Mouse (Mus musculus): ENCODE results near the gene Gpn3. TPM values are rescaled to one million over a fixed set of nuclear protein-coding genes. Genes with fewer than 3 reads are reported as not detected.

Gpn3 gene
- total RNA-seq (2023), result 31.1 to 40.6 TPM (median 36.3 TPM) in 4 replicates

GRCm38 (mm10) chr5:122371591-122372191, at the start of gene Gpn3:
TSS of gene Gpn3 (plus strand) at chr5:122371876.

DNA sequence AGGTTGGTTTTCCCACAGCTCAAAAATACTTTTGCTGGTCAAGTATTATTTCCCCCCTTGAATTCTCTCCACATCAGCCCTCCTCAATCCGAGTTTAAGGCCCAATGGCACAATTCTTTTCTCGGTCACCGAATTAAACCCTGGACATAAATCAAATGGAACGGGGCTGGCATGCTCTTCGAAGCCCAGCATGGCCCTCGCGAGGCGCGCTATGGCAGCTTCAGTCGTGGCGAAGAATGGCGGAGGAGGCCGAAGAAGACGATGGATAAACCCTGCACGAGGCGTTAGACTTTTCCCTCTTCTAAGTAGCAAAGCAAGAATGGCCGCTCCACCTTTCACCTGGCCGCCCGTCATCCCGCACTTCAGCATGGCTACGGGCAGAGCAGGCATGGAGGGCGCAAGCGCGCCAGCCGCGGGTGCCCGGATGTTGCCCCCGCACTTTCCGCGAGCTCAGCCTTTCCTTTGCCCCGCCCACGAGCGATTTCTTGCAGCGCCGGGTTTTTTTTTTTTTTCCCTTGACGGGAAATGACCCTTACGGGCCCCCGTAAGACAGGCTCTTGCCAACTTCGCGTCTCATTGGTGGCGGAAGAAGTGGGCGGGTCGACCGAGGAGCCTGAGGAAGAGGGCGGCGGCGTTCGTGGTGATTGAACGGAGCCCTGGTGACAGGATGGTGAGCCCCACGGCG, 17.7 kb upstream of the Gpn3 start, which contains the start of the genes Rad9b and Vps29:
Rad9b (minus strand) TSS at position 427 of the 685 bp plus-strand sequence.
Vps29 (plus strand) TSS at position 563 of the 685 bp plus-strand sequence.

GRCm38 (mm10) chr5:122372192-122372769, 605 bp downstream of the Gpn3 start, which contains the start of gene Fam216a:
TSS of gene Fam216a (minus strand) at chr5:122372364.

GRCm38 (mm10) chr5:122391786-122392180, 20.1 kb downstream of the Gpn3 start, which contains the start of gene Arpc3:
TSS of gene Arpc3 (plus strand) at chr5:122391878.

GRCm38 (mm10) chr5:122421271-122422068, 49.8 kb downstream of the Gpn3 start, which contains the start of gene Anapc7:
TSS of gene Anapc7 (plus strand) at chr5:122421693.

Other genes with a start within 250 kb of the Gpn3 start
- gene Ccdc63, start 231.1 kb upstream of the Gpn3 start, total RNA-seq (2023), result 0.97 to 1.6 TPM in 2 of 4 replicates, not detected in the others
- 212 to 277 TPM (median 248 TPM) in 4 replicates for gene Ppp1cc, start 213.6 kb upstream of the Gpn3 start, total RNA-seq (2023)
- 709 to 813 TPM (median 779 TPM) in 4 replicates for gene Hvcn1, start 165.1 kb upstream of the Gpn3 start, total RNA-seq (2023)
- 19.0 to 24.6 TPM (median 22.6 TPM) in 4 replicates for gene Tctn1, start 107.4 kb upstream of the Gpn3 start, total RNA-seq (2023)
- 21.5 to 25.4 TPM (median 24.0 TPM) in 4 replicates for gene Pptc7, start 87.5 kb upstream of the Gpn3 start, total RNA-seq (2023)
- gene Rad9b, start 17.6 kb upstream of the Gpn3 start, total RNA-seq (2023), result 9.9 to 11.7 TPM (median 10.7 TPM) in 4 replicates
- 38.9 to 61.2 TPM (median 57.0 TPM) in 4 replicates for gene Vps29, start 17.5 kb upstream of the Gpn3 start, total RNA-seq (2023)
- 9.1 to 10.8 TPM (median 9.8 TPM) in 4 replicates for gene Fam216a, start 488 bp downstream of the Gpn3 start, total RNA-seq (2023)
- gene Arpc3, start 20.0 kb downstream of the Gpn3 start, total RNA-seq (2023), result 383 to 399 TPM (median 394 TPM) in 4 replicates
- 31.8 to 37.3 TPM (median 35.7 TPM) in 4 replicates for gene Anapc7, start 49.8 kb downstream of the Gpn3 start, total RNA-seq (2023)
- gene Atp2a2, start 130.3 kb downstream of the Gpn3 start, total RNA-seq (2023), result 69.5 to 80.5 TPM (median 74.2 TPM) in 4 replicates
- 1.7 to 5.1 TPM (median 3.8 TPM) in 4 replicates for gene Ift81, start 242.6 kb downstream of the Gpn3 start, total RNA-seq (2023)